Mouse (Mus musculus) kidney, embryonic 16.5 days (tissue): ENCODE measurements around the gene Snrnp35. TPM values are rescaled to one million over a fixed set of nuclear protein-coding genes. Genes with fewer than 3 reads are reported as not detected.
A peak's percentile ranks its signal among the peaks of the same experiment; 100 is the strongest.

Experiments
- ATAC-seq: fragments of 200-750 bp; cut with Nextera tagmentation; 2 replicates; pipeline ENCODE4 v1.8.0; 2017; ENCODE audit warnings: moderate TSS enrichment; ENCODE audit not compliant: low FRiP score, low TSS enrichment
- H3K27ac ChIP-seq: fragments of 300-500 bp; sonication (generic); 2 replicates; pipeline ENCODE4 v1.5.1; 2014; ENCODE audit warnings: low read length
- H3K27me3 ChIP-seq: fragments of 300-500 bp; sonication (generic); 2 replicates; pipeline ENCODE4 v1.6.1; 2014; ENCODE audit warnings: low read length, control low read depth, mixed read lengths; ENCODE audit not compliant: insufficient read depth
- H3K36me3 ChIP-seq: fragments of 300-500 bp; sonication (generic); 2 replicates; pipeline ENCODE4 v1.6.1; 2014; ENCODE audit warnings: low read length, control low read depth, mixed read lengths; ENCODE audit not compliant: insufficient read depth
- H3K4me1 ChIP-seq: fragments of 300-500 bp; sonication (generic); 2 replicates; pipeline ENCODE4 v1.6.1; 2014; ENCODE audit warnings: low read length, control low read depth, mixed read lengths; ENCODE audit not compliant: insufficient read depth
- H3K4me2 ChIP-seq: fragments of 300-500 bp; sonication (generic); replicated peaks from 2 replicates; pipeline ENCODE4 v1.6.1; 2014; ENCODE audit warnings: low read depth, low read length
- H3K4me3 ChIP-seq: fragments of 300-500 bp; sonication (generic); 2 replicates; pipeline ENCODE4 v1.5.1; 2014; ENCODE audit warnings: mild to moderate bottlenecking, low read length
- H3K9ac ChIP-seq: fragments of 300-500 bp; sonication (generic); replicated peaks from 2 replicates; pipeline ENCODE4 v1.6.1; 2014; ENCODE audit warnings: low read length
- H3K9me3 ChIP-seq: fragments of 300-500 bp; sonication (generic); 2 replicates; pipeline ENCODE4 v1.6.1; 2016; ENCODE audit warnings: low read length, control low read depth
- WGBS: fragments of 180-500 bp; shearing (Covaris S2); extraction: QIAGEN DNeasy Blood & Tissue Kit; methylation state at CpG from one replicate; pipeline ENCODE4 v1.1.7; 2014; 5-methylcytosine and 5-hydroxymethylcytosine counted together
- polyA plus RNA-seq: library from polyadenylated mRNA; unstranded; fragments of >200 nt; fragmentation: Nextera tagmentation; extraction: Ambion mirVana; gene quantifications from 2 replicates; pipeline ENCODE4 v1.2.1, GENCODE M21; 2015

Snrnp35 gene
- polyA plus RNA-seq, 1 experiment from 2014 or later, result 29.4 TPM

GRCm38 (mm10) chr5:124529191-124529651, 46.3 kb downstream of the Snrnp35 start:
- H3K9ac ChIP-seq, result peak overlapping the region; percentile 60
- H3K36me3 ChIP-seq, result no peaks in the 10 kb centered on the region; the same call in 1 of the 2 replicates
- WGBS, result 7% methylated on average over 8 of the region's 8 CpGs
- H3K4me2 ChIP-seq, result peak overlapping the region; percentile 69
- peaks cover 43% of the 10 kb centered on the region for H3K4me1 ChIP-seq
- H3K27me3 ChIP-seq, result no peaks in the 10 kb centered on the region
- peak overlapping the region; percentile 78 for H3K4me3 ChIP-seq
- ATAC-seq, result 0 out of 2 replicates have a peak, but pooled peaks have one; percentile 14
- H3K9me3 ChIP-seq, result no peaks in the 10 kb centered on the region
- peak overlapping the region; percentile 65 for H3K27ac ChIP-seq

GRCm38 (mm10) chr5:124529697-124530096, 46.8 kb downstream of the Snrnp35 start:
- no peaks in the 10 kb centered on the region for H3K9me3 ChIP-seq
- H3K27me3 ChIP-seq, result no peaks in the 10 kb centered on the region
- H3K4me1 ChIP-seq, result peaks cover 43% of the 10 kb centered on the region
- peak overlapping the region; percentile 65 for H3K27ac ChIP-seq
- 32% methylated on average over 8 of the region's 8 CpGs for WGBS
- no peak for ATAC-seq
- H3K4me2 ChIP-seq, result peak overlapping the region; percentile 69
- no peaks in the 10 kb centered on the region for H3K36me3 ChIP-seq
- H3K4me3 ChIP-seq, result peak overlapping the region; percentile 78
- H3K9ac ChIP-seq, result peak overlapping the region; percentile 76

GRCm38 (mm10) chr5:124530655-124531582, 48.0 kb downstream of the Snrnp35 start, which contains the start of gene Rilpl1:
Gene Rilpl1, minus strand, starts transcription at chr5:124531391.
- Histone ChIP-seq H3K9me3 (no peaks in the 10 kb centered on the region), H3K9ac (peak within 1 kb of the TSS; percentile 76), H3K4me2 (peak within 1 kb of the TSS; percentile 69), H3K27me3 (no peaks in the 10 kb centered on the region), H3K4me3 (peak within 1 kb of the TSS; percentile 78), H3K4me1 (peaks cover 43% of the 10 kb centered on the region), H3K36me3 (no peaks in the 10 kb centered on the region), H3K27ac (peak within 1 kb of the TSS; percentile 80)
- WGBS, result under 1% methylated on average over 75 of the region's 96 CpGs
- peak; percentile 88 for ATAC-seq

- Histone ChIP-seq H3K4me2 (peak overlapping the region; percentile 69), H3K4me3 (peak overlapping the region; percentile 78), H3K9ac (peak overlapping the region; percentile 76), H3K36me3 (no peaks in the 10 kb centered on the region), H3K27me3 (no peaks in the 10 kb centered on the region), H3K9me3 (no peaks in the 10 kb centered on the region), H3K27ac (peak overlapping the region; percentile 70), H3K4me1 (peaks cover 45% of the 10 kb centered on the region)
- ATAC-seq, result no peak
- WGBS, result 14% methylated on average over 14 of the region's 14 CpGs
Measured at GRCm38 (mm10) chr5:124531583-124531930, 48.6 kb downstream of the Snrnp35 start.

GRCm38 (mm10) chr5:124532451-124532850, 49.5 kb downstream of the Snrnp35 start:
- Histone ChIP-seq H3K36me3 (no peaks in the 10 kb centered on the region), H3K4me1 (peaks cover 50% of the 10 kb centered on the region), H3K4me2 (0 out of 2 replicates have a peak overlapping the region, but pooled peaks have one; percentile 69), H3K27ac (peak overlapping the region; percentile 70; the same call in 1 of the 2 replicates), H3K4me3 (no peak overlapping the region), H3K9ac (no peak overlapping the region; the same call in 1 of the 2 replicates), H3K9me3 (no peaks in the 10 kb centered on the region), H3K27me3 (no peaks in the 10 kb centered on the region)
- 29% methylated on average over 7 of the region's 7 CpGs for WGBS
- ATAC-seq, result peak; percentile 23; the same call in 1 of the 2 replicates

GRCm38 (mm10) chr5:124535016-124535415, 52.1 kb downstream of the Snrnp35 start:
- Histone ChIP-seq H3K36me3 (no peaks in the 10 kb centered on the region), H3K4me3 (no peak overlapping the region), H3K27me3 (no peaks in the 10 kb centered on the region), H3K9ac (no peak overlapping the region), H3K4me2 (no peak overlapping the region), H3K4me1 (peaks cover 30% of the 10 kb centered on the region), H3K27ac (no peak overlapping the region), H3K9me3 (no peaks in the 10 kb centered on the region)
- ATAC-seq, result no peak
- 74% methylated on average over 5 of the region's 5 CpGs for WGBS

- whole genome bisulfite sequencing, result 3% methylated on average over 17 of the region's 17 CpGs
- Histone ChIP-seq H3K9me3 (no peaks in the 10 kb centered on the region), H3K4me1 (peaks cover 22% of the 10 kb centered on the region), H3K27ac (peak overlapping the region; percentile 59), H3K36me3 (no peaks in the 10 kb centered on the region), H3K4me3 (peak overlapping the region; percentile 32), H3K9ac (peak overlapping the region; percentile 59), H3K4me2 (peak overlapping the region; percentile 54), H3K27me3 (no peaks in the 10 kb centered on the region)
- ATAC-seq, result peak; percentile 9; the same call in 1 of the 2 replicates
Measured at GRCm38 (mm10) chr5:124536776-124537175, 53.8 kb downstream of the Snrnp35 start.

- Histone ChIP-seq H3K4me2 (no peak overlapping the region), H3K27me3 (no peaks in the 10 kb centered on the region), H3K27ac (no peak overlapping the region), H3K36me3 (peaks cover 7% of the 10 kb centered on the region), H3K4me3 (no peak overlapping the region), H3K9ac (no peak overlapping the region), H3K9me3 (no peaks in the 10 kb centered on the region), H3K4me1 (peaks cover 18% of the 10 kb centered on the region)
- no peak for ATAC-seq
- WGBS, result 76% methylated on average over 14 of the region's 16 CpGs
Measured at GRCm38 (mm10) chr5:124538813-124539792, 56.2 kb downstream of the Snrnp35 start.

- peaks cover 18% of the 10 kb centered on the region for H3K4me1 ChIP-seq
- no peak overlapping the region for H3K27ac ChIP-seq
- no peak for ATAC-seq
- peak overlapping the region; percentile 96 for H3K4me3 ChIP-seq
- peaks cover 15% of the 10 kb centered on the region for H3K36me3 ChIP-seq
- H3K27me3 ChIP-seq, result no peaks in the 10 kb centered on the region
- 73% methylated on average over 4 of the region's 4 CpGs for WGBS
- H3K9ac ChIP-seq, result peak overlapping the region; percentile 92; the same call in 1 of the 2 replicates
- H3K4me2 ChIP-seq, result peak overlapping the region; percentile 57
- H3K9me3 ChIP-seq, result no peaks in the 10 kb centered on the region
Measured at GRCm38 (mm10) chr5:124539905-124540304, 57.0 kb downstream of the Snrnp35 start.
